ENCODE assay signal across 20 mouse cellular contexts in the genomic region with DNA sequence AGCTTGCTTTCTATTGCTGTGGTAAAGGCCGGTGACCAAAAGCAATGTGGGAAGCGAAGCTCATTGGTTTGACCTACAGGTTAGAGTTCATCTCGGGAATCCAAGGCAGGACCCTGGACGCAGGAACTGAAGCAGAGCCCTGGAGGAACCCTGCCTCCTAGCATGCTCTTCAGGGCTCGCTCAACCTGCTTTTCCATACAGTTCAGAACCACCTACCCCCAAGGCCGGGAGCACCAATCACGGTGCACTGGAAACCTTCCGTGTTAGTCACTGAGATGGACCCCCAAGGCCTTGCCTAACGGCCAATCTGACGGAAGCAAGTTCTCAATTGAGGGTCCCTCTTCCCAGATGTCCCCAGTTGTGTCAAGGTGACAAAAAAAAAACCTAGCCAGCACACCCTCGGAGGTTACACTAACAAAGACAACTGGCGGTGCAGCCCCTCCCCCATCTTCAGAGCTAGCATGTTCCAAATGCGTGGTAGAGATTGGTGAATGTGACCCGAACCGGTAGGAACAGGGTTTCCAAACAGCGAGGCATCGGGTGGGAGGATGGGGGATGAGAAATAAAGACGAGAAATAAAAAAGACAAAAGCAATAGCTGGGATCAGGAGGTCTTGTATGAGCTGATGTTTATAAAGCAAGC. TPM values are rescaled to one million over a fixed set of nuclear protein-coding genes. Genes with fewer than 3 reads are reported as not detected.
A peak's percentile ranks its signal among the peaks of the same experiment; 100 is the strongest.
DNase-seq lines count a peak whose midpoint lies in the region; TF ChIP-seq lines count a peak whose summit lies in the region.
"Had no signal": no experiment of that assay in that cellular context is flagged by ENCODE, and none has a peak within 500 bp of the region (broad histone marks: within the 10 kb centered on the region; RNA-seq: fewer than 3 reads in every experiment).

No protein-coding gene starts in this region.

- no peak overlapping the region; the same call in 1 of the 2 replicates for H3K4me3 ChIP-seq in testis, adult 2 months (ENCODE audit: control insufficient read depth, low read depth, low read length)
- H3K4me3 ChIP-seq: embryonic facial prominence, embryonic 10.5 days; forebrain, embryonic 13.5 days had no signal

- peak overlapping the region; percentile 0 for H3K27ac ChIP-seq in testis, adult 2 months (ENCODE audit: control insufficient read depth, insufficient read depth, low read depth, low read length)
- H3K27ac ChIP-seq: embryonic facial prominence, embryonic 10.5 days; forebrain, embryonic 13.5 days; heart, embryonic 10.5 days; hindbrain, embryonic 14.5 days had no signal

- no peak for TF ChIP-seq POLR2A in testis, adult 2 months (IDR thresholded peaks at IDR 0.05; ENCODE audit: control insufficient read depth, low read depth, low read length)

- peak; percentile 46 for DNase-seq in cerebellum, adult 9-10 months
- no peak for DNase-seq in cerebellum, postnatal 25 days
- DNase-seq in testis, postnatal 14 days (ENCODE audit: low spot score), result no peak
- DNase-seq in R1 (ENCODE audit: low read depth, low spot score), result peak; percentile 85
- no peak for DNase-seq in adrenal gland, postnatal 4 days (ENCODE audit: low spot score in 2 of 2)
- no peak for DNase-seq in urinary bladder, postnatal 14 days (ENCODE audit: low spot score)
- DNase-seq: adrenal gland, postnatal 10 days; cerebellum, adult 18-20 months; cerebellum, postnatal 36 days; forebrain, postnatal 0 days; gastrocnemius, postnatal 25 days; heart, postnatal 10 days; kidney, adult 2 months had no signal

- H3K4me1 ChIP-seq in testis, adult 2 months (ENCODE audit: control insufficient read depth, insufficient read depth, low read length), result peaks cover 32% of the 10 kb centered on the region

- TF ChIP-seq CTCF in testis, adult 2 months (IDR thresholded peaks at IDR 0.05; ENCODE audit: control insufficient read depth, insufficient read depth, insufficient replicate concordance, low read depth, low read length), result no peak

- no peaks in the 10 kb centered on the region for H3K36me3 ChIP-seq in testis, adult 2 months (ENCODE audit: control insufficient read depth, insufficient read depth, low read length)
- H3K36me3 ChIP-seq: embryonic facial prominence, embryonic 10.5 days; heart, embryonic 10.5 days had no signal

- H3K27me3 ChIP-seq in testis, adult 2 months (ENCODE audit: control insufficient read depth, insufficient read depth, low read length), result no peaks in the 10 kb centered on the region
- H3K27me3 ChIP-seq: CH12.LX; forebrain, embryonic 13.5 days had no signal

RNA-seq across cellular contexts. Expression of gene Capns1, which starts 1.0 kb away (rescaled TPM):
- polyA plus RNA-seq in testis, adult 2 months (2012; rRNA removed), result 562 and 592 TPM in 2 replicates
- 100 to 1,000 TPM; 418 to 431 TPM for total RNA-seq in adrenal gland, postnatal 4 days (2021)

RNA-seq across cellular contexts. Expression of gene Cox7a1, which starts 15.7 kb away (rescaled TPM):
- polyA plus RNA-seq in testis, adult 2 months (2012; rRNA removed), result 4.0 and 5.2 TPM in 2 replicates
- total RNA-seq in adrenal gland, postnatal 4 days (2021), result 100 to 1,000 TPM; 176 to 250 TPM
- total RNA-seq: hematopoietic stem cell, adult 5-6 weeks had no signal

RNA-seq across cellular contexts. Expression of gene Zfp146, which starts 30.1 kb away (rescaled TPM):
- polyA plus RNA-seq in testis, adult 2 months (2012; rRNA removed), result 5.8 and 6.4 TPM in 2 replicates
- 10 to 100 TPM; 77.4 to 83.3 TPM for total RNA-seq in adrenal gland, postnatal 4 days (2021)

RNA-seq across cellular contexts. Expression of gene Polr2i, which starts 32.1 kb away (rescaled TPM):
- polyA plus RNA-seq in testis, adult 2 months (2012; rRNA removed), result 242 and 257 TPM in 2 replicates
- total RNA-seq in adrenal gland, postnatal 4 days (2021), result 10 to 100 TPM; 82.1 to 84.3 TPM

RNA-seq across cellular contexts. Expression of gene Tbcb, which starts 32.5 kb away (rescaled TPM):
- 65.7 and 66.2 TPM in 2 replicates for polyA plus RNA-seq in testis, adult 2 months (2012; rRNA removed)
- 10 to 100 TPM; 84.3 to 85.1 TPM for total RNA-seq in adrenal gland, postnatal 4 days (2021)

Comparison
In these comparisons a context has a peak if more than half of its experiments do, and no peak if none do; other contexts are left out.
1. DNase-seq: peak in cerebellum, adult 9-10 months (single experiment) and R1 (single experiment); none in cerebellum, postnatal 25 days (0 of 2), testis, postnatal 14 days (single experiment), adrenal gland, postnatal 4 days (0 of 2) and urinary bladder, postnatal 14 days (single experiment).